Mouse (Mus musculus) limb, embryonic 15.5 days (tissue): Measurements from ENCODE around the gene Polr1d. TPM values are rescaled to one million over a fixed set of nuclear protein-coding genes. Genes with fewer than 3 reads are reported as not detected.

Experiments used
- ATAC-seq: fragments of 200-750 bp; cut with Nextera tagmentation; 2 replicates; pipeline ENCODE4 v1.8.0; 2017; ENCODE audit warnings: low read depth, moderate TSS enrichment; ENCODE audit not compliant: insufficient number of reproducible peaks, low FRiP score, low TSS enrichment
- H3K27ac ChIP-seq: fragments of 300-500 bp; sonication (generic); 2 replicates; pipeline ENCODE4 v1.5.1; 2015; ENCODE audit warnings: moderate library complexity, mild to moderate bottlenecking, inconsistent platforms
- H3K27me3 ChIP-seq: fragments of 300-500 bp; sonication (generic); 2 replicates; pipeline ENCODE4 v1.6.1; 2015; ENCODE audit warnings: inconsistent platforms
- H3K36me3 ChIP-seq: fragments of 300-500 bp; sonication (generic); 2 replicates; pipeline ENCODE4 v1.6.1; 2015; ENCODE audit warnings: inconsistent platforms
- H3K4me1 ChIP-seq: fragments of 300-500 bp; sonication (generic); 2 replicates; pipeline ENCODE4 v1.6.1; 2015; ENCODE audit warnings: inconsistent platforms
- H3K4me2 ChIP-seq: fragments of 300-500 bp; sonication (generic); 2 replicates; pipeline ENCODE4 v1.6.1; 2015; ENCODE audit warnings: mild to moderate bottlenecking, inconsistent platforms
- H3K4me3 ChIP-seq: fragments of 300-500 bp; sonication (generic); 2 replicates; pipeline ENCODE4 v1.5.1; 2015; ENCODE audit warnings: mild to moderate bottlenecking, inconsistent platforms
- H3K9ac ChIP-seq: fragments of 300-500 bp; sonication (generic); 2 replicates; pipeline ENCODE4 v1.6.1; 2015; ENCODE audit warnings: inconsistent platforms
- H3K9me3 ChIP-seq: fragments of 300-500 bp; sonication (generic); 2 replicates; pipeline ENCODE4 v1.6.1; 2016; ENCODE audit warnings: inconsistent platforms
- WGBS: fragments of 180-500 bp; shearing (Covaris S2); methylation state at CpG from one replicate; pipeline ENCODE4 v1.1.7; 2015; 5-methylcytosine and 5-hydroxymethylcytosine counted together
- polyA plus RNA-seq: library from polyadenylated mRNA; unstranded; fragments of >200 nt; fragmentation: Nextera tagmentation; extraction: Ambion mirVana; gene quantifications from 2 replicates; pipeline ENCODE4 v1.2.1, GENCODE M21; 2015

Gene Polr1d
- polyA plus RNA-seq, 1 experiment from 2014 or later, result 145 TPM

DNA sequence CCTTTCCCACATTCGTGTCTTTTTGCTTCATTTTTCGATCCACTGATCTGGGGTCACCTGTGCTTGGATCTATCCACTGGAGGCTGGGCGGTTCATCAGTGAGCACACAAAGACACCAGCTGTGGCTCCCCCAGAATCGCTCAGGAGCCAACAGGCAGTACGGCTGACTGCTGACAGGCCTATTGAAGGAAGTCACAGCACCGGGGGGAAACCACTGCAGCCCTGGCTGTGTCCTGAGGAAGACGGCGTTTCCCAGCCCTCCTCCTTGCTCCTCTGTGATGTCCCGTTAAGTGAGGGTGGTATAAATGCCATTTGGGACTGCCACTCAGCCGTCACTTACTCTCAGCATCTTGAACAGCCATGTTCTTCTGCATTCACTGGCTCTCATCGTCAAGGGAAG lies 30.9 kb upstream of the Polr1d start:
- peaks cover 8% of the 10 kb centered on the region for H3K4me1 ChIP-seq
- no peaks in the 10 kb centered on the region for H3K9me3 ChIP-seq
- H3K36me3 ChIP-seq, result peaks cover 12% of the 10 kb centered on the region
- no peaks in the 10 kb centered on the region for H3K27me3 ChIP-seq
- WGBS, result 59% methylated on average over 11 of the region's 11 CpGs
- ATAC-seq, result no peak
- H3K4me3 ChIP-seq, result no peak overlapping the region
- no peak overlapping the region for H3K27ac ChIP-seq
- no peak overlapping the region for H3K9ac ChIP-seq
- no peak overlapping the region for H3K4me2 ChIP-seq

GRCm38 (mm10) chr5:147049544-147050209 lies 27.2 kb upstream of the Polr1d start:
- no peaks in the 10 kb centered on the region for H3K36me3 ChIP-seq
- WGBS, result 71% methylated on average over 19 of the region's 19 CpGs
- no peak overlapping the region for H3K4me3 ChIP-seq
- no peak for ATAC-seq
- H3K9ac ChIP-seq, result no peak overlapping the region
- no peaks in the 10 kb centered on the region for H3K27me3 ChIP-seq
- H3K27ac ChIP-seq, result no peak overlapping the region
- peaks cover 13% of the 10 kb centered on the region for H3K4me1 ChIP-seq
- H3K9me3 ChIP-seq, result no peaks in the 10 kb centered on the region
- H3K4me2 ChIP-seq, result no peak overlapping the region

- no peak for ATAC-seq
- no peaks in the 10 kb centered on the region for H3K27me3 ChIP-seq
Measured at GRCm38 (mm10) chr5:147050816-147051499, 25.9 kb upstream of the Polr1d start.

DNA sequence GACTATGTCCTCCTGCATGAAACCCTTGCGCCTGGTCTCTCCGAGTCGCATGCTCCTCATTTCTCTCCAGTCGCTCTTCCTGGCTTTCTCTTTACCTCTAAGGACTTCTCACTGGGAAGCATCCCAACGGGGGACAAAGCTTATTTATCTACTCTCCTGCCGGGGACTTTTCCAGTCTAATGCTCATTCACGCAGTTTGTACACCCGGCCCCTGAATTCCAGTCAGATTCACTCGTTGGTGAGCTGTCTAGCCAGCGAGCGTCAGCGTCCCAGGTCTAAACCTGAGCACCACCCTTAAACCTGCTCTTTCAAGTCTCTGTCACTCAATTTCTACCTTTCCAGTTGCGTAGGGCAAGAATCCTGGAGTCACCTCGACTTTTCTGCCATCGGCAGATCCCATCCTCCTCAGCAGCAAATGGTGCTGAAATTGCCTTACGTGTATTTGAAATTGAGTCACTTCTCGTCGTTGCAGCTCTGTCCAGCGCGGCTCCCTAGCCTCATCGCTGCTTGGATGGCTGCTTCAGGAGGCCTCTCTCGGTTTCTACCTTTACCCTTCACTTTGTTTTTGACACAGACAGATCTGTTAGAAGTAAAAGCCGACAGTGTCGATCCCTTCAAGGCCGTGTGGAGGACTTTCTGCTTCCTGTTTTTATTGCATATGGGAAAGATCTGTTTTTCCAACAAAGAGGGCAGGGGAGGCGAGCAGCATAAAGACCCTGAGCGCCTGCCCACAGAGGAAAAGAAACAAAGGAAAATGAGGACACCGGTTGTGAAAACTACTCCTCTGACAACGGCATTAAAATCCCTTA lies 25.1 kb upstream of the Polr1d start:
- ATAC-seq, result no peak
- no peak overlapping the region for H3K9ac ChIP-seq
- WGBS, result 61% methylated on average over 29 of the region's 29 CpGs

More at GRCm38 (mm10) chr5:147050816-147051499, 25.9 kb upstream of the Polr1d start:
- peaks cover 10% of the 10 kb centered on the region; the same call in 1 of the 2 replicates for H3K4me1 ChIP-seq
- no peak overlapping the region for H3K4me3 ChIP-seq
- 67% methylated on average over 13 of the region's 13 CpGs for WGBS
- no peaks in the 10 kb centered on the region for H3K36me3 ChIP-seq
- H3K4me2 ChIP-seq, result no peak overlapping the region
- no peak overlapping the region for H3K9ac ChIP-seq
- H3K9me3 ChIP-seq, result no peaks in the 10 kb centered on the region
- no peak overlapping the region for H3K27ac ChIP-seq

GRCm38 (mm10) chr5:147052309-147052558 lies 24.6 kb upstream of the Polr1d start:
- no peaks in the 10 kb centered on the region for H3K36me3 ChIP-seq
- no peak for ATAC-seq
- H3K9ac ChIP-seq, result no peak overlapping the region
- H3K4me2 ChIP-seq, result no peak overlapping the region
- H3K4me1 ChIP-seq, result peaks cover 10% of the 10 kb centered on the region; the same call in 1 of the 2 replicates
- no peaks in the 10 kb centered on the region for H3K27me3 ChIP-seq
- 62% methylated on average over 4 of the region's 4 CpGs for WGBS
- no peaks in the 10 kb centered on the region for H3K9me3 ChIP-seq
- H3K4me3 ChIP-seq, result no peak overlapping the region
- H3K27ac ChIP-seq, result no peak overlapping the region

More for the DNA sequence above, 25.1 kb upstream of the Polr1d start:
- Histone ChIP-seq H3K27me3 (no peaks in the 10 kb centered on the region), H3K4me3 (no peak overlapping the region), H3K9me3 (no peaks in the 10 kb centered on the region), H3K4me2 (no peak overlapping the region), H3K4me1 (peaks cover 10% of the 10 kb centered on the region; the same call in 1 of the 2 replicates), H3K36me3 (no peaks in the 10 kb centered on the region), H3K27ac (no peak overlapping the region)

DNA sequence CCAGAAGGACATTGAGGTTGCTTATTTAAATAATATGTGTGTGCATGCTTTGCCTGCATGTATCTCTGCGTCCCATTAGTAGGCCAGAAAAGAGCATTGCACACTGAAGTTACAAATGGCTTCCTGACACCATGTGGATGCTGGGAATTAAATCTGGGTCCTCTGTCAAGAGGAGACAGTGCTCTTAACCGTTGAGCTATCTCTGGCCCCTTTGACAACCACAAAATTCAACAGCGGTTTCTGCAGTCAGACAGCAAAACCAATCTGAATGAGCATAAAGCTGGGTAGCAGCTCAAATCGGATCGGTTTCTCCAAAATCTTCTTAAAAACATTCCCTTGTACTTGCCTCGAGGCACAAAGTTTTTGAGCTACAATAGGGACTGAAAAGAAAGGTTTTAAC lies 23.8 kb upstream of the Polr1d start:
- H3K4me1 ChIP-seq, result peaks cover 11% of the 10 kb centered on the region; the same call in 1 of the 2 replicates
- H3K4me2 ChIP-seq, result no peak overlapping the region
- H3K27me3 ChIP-seq, result no peaks in the 10 kb centered on the region
- no peak overlapping the region for H3K27ac ChIP-seq
- no peaks in the 10 kb centered on the region for H3K36me3 ChIP-seq
- no peak for ATAC-seq
- WGBS, result 78% methylated on average over 6 of the region's 6 CpGs
- H3K4me3 ChIP-seq, result no peak overlapping the region
- no peak overlapping the region for H3K9ac ChIP-seq
- H3K9me3 ChIP-seq, result no peaks in the 10 kb centered on the region

GRCm38 (mm10) chr5:147053481-147053880 lies 23.4 kb upstream of the Polr1d start:
- H3K9ac ChIP-seq, result no peak overlapping the region
- H3K4me1 ChIP-seq, result peaks cover 13% of the 10 kb centered on the region
- no peak overlapping the region for H3K27ac ChIP-seq
- no peaks in the 10 kb centered on the region for H3K36me3 ChIP-seq
- H3K27me3 ChIP-seq, result no peaks in the 10 kb centered on the region
- WGBS, result 74% methylated on average over 3 of the region's 3 CpGs
- no peak overlapping the region for H3K4me2 ChIP-seq
- no peaks in the 10 kb centered on the region for H3K9me3 ChIP-seq
- H3K4me3 ChIP-seq, result no peak overlapping the region
- no peak for ATAC-seq

- WGBS, result 80% methylated on average over 6 of the region's 6 CpGs
- Histone ChIP-seq H3K4me3 (no peak overlapping the region), H3K27ac (no peak overlapping the region), H3K9ac (no peak overlapping the region), H3K4me1 (peaks cover 15% of the 10 kb centered on the region), H3K9me3 (no peaks in the 10 kb centered on the region), H3K36me3 (no peaks in the 10 kb centered on the region), H3K4me2 (no peak overlapping the region), H3K27me3 (no peaks in the 10 kb centered on the region)
- ATAC-seq, result no peak
Measured at GRCm38 (mm10) chr5:147054328-147054727, 22.5 kb upstream of the Polr1d start.

- ATAC-seq, result no peak
- H3K4me2 ChIP-seq, result no peak overlapping the region
- no peak overlapping the region for H3K4me3 ChIP-seq
- peaks cover 15% of the 10 kb centered on the region for H3K4me1 ChIP-seq
- no peaks in the 10 kb centered on the region for H3K9me3 ChIP-seq
- no peaks in the 10 kb centered on the region for H3K36me3 ChIP-seq
- H3K9ac ChIP-seq, result no peak overlapping the region
- no peak overlapping the region for H3K27ac ChIP-seq
- no peaks in the 10 kb centered on the region for H3K27me3 ChIP-seq
- WGBS, result 71% methylated on average over 2 of the region's 2 CpGs
Measured at GRCm38 (mm10) chr5:147054747-147055270, 22.0 kb upstream of the Polr1d start.

- H3K27me3 ChIP-seq, result no peaks in the 10 kb centered on the region
- 0 out of 2 replicates have a peak, but pooled peaks have one; percentile 14 for ATAC-seq
- no peak overlapping the region for H3K4me3 ChIP-seq
- WGBS, result 67% methylated on average over 6 of the region's 6 CpGs
- no peaks in the 10 kb centered on the region for H3K9me3 ChIP-seq
- H3K9ac ChIP-seq, result no peak overlapping the region
- peaks cover 15% of the 10 kb centered on the region for H3K4me1 ChIP-seq
- H3K4me2 ChIP-seq, result no peak overlapping the region
- H3K27ac ChIP-seq, result no peak overlapping the region
- no peaks in the 10 kb centered on the region for H3K36me3 ChIP-seq
Measured at GRCm38 (mm10) chr5:147055572-147056245, 21.1 kb upstream of the Polr1d start.

- 83% methylated on average over 10 of the region's 10 CpGs for WGBS
- Histone ChIP-seq H3K9me3 (no peaks in the 10 kb centered on the region), H3K36me3 (no peaks in the 10 kb centered on the region), H3K4me1 (peaks cover 9% of the 10 kb centered on the region), H3K4me2 (no peak overlapping the region), H3K4me3 (no peak overlapping the region), H3K9ac (no peak overlapping the region), H3K27me3 (no peaks in the 10 kb centered on the region), H3K27ac (no peak overlapping the region)
- ATAC-seq, result no peak
Measured at GRCm38 (mm10) chr5:147056712-147057290, 20.0 kb upstream of the Polr1d start.
